Comparison of ENCODE assay signal across 8 mouse cellular contexts in the genomic region with DNA sequence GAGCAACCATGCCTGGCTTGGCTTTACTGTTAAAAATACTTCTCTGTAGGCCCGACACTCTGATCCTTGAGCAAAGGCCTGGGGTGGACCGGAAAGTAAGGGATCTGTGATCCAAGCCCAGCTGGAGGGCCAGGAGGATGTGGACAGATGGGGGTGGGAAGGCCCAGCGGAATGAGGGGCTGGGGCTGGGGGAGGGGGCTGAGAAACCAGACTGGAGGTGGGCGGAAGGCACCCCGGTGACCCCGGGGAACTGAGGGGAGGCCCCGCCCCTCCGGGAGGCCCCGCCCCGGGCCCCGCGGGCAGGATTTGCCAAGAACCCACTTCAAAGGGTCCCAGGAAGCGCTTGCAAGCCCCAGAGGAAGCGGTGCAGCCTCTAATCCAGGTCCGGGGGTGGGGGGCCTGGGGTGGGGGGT. TPM values are rescaled to one million over a fixed set of nuclear protein-coding genes. Genes with fewer than 3 reads are reported as not detected.
DNase-seq lines count a peak whose midpoint lies in the region; ATAC-seq lines count a peak whose summit lies in the region.
"Had no signal": no experiment of that assay in that cellular context is flagged by ENCODE, and none has a peak within 500 bp of the region (broad histone marks: within the 10 kb centered on the region; RNA-seq: fewer than 3 reads in every experiment).

No protein-coding gene starts in this region.

- peaks cover 17% of the 10 kb centered on the region for H3K4me1 ChIP-seq in hindbrain, embryonic 13.5 days (replicated peaks)
- H3K4me1 ChIP-seq in midbrain, embryonic 11.5 days (ENCODE audit: control insufficient read depth, insufficient read depth, low read length): peaks cover 17% of the 10 kb centered on the region

- DNase-seq in retina, postnatal 1 day: peak; percentile 60
- DNase-seq in retina, embryonic 14.5 days (ENCODE audit: low spot score): no peak
- DNase-seq in midbrain, embryonic 11.5 days (ENCODE audit: low spot score, missing footprints): no peak
- DNase-seq in thymus, postnatal 4 days: peak; percentile 70
- DNase-seq in left cerebral cortex, postnatal 4 days: no peak
- no peak for DNase-seq in gastrocnemius, adult 8-10 months (ENCODE audit: low spot score in 2 of 2)
- DNase-seq: layer of hippocampus, adult 9-11 months had no signal

- WGBS in hindbrain, embryonic 13.5 days: 10% methylated on average over 14 of the region's 15 CpGs
- under 1% methylated on average over 13 of the region's 15 CpGs for WGBS in midbrain, embryonic 11.5 days

- no peak for ATAC-seq in hindbrain, embryonic 13.5 days (ENCODE audit: low FRiP score)
- ATAC-seq in midbrain, embryonic 11.5 days (ENCODE audit: low FRiP score): peak; percentile 28; the same call in 1 of the 2 replicates

- no peak overlapping the region for H3K4me3 ChIP-seq in hindbrain, embryonic 13.5 days
- no peak overlapping the region for H3K4me3 ChIP-seq in midbrain, embryonic 11.5 days (ENCODE audit: low read depth, low read length)

- H3K27me3 ChIP-seq in hindbrain, embryonic 13.5 days: peaks cover 92% of the 10 kb centered on the region
- H3K27me3 ChIP-seq in midbrain, embryonic 11.5 days (ENCODE audit: control insufficient read depth, insufficient read depth, low read length): peaks cover 34% of the 10 kb centered on the region

- H3K4me2 ChIP-seq in hindbrain, embryonic 13.5 days: peak overlapping the region; percentile 22; the same call in 1 of the 2 replicates
- peak overlapping the region; percentile 29; the same call in 1 of the 2 replicates for H3K4me2 ChIP-seq in midbrain, embryonic 11.5 days

- H3K9me3 ChIP-seq in hindbrain, embryonic 13.5 days: no peaks in the 10 kb centered on the region
- H3K9me3 ChIP-seq in midbrain, embryonic 11.5 days (ENCODE audit: control insufficient read depth, low read length): no peaks in the 10 kb centered on the region

- intact Hi-C loops in left cerebral cortex, postnatal 4 days (cut with DNase I): no loop called here

- H3K36me3 ChIP-seq in hindbrain, embryonic 13.5 days: no peaks in the 10 kb centered on the region
- no peaks in the 10 kb centered on the region for H3K36me3 ChIP-seq in midbrain, embryonic 11.5 days (ENCODE audit: control insufficient read depth, insufficient read depth, low read length)

- no peak overlapping the region for H3K27ac ChIP-seq in hindbrain, embryonic 13.5 days
- H3K27ac ChIP-seq in midbrain, embryonic 11.5 days (ENCODE audit: low read depth, low read length): no peak overlapping the region

- H3K9ac ChIP-seq in hindbrain, embryonic 13.5 days: no peak overlapping the region
- H3K9ac ChIP-seq in midbrain, embryonic 11.5 days (ENCODE audit: low read length): peak overlapping the region; percentile 34; the same call in 1 of the 2 replicates

RNA-seq across cellular contexts. Expression of a gene that starts 5.3 kb away (rescaled TPM):
- 1.5 and 1.8 TPM in 2 replicates for polyA plus RNA-seq in hindbrain, embryonic 13.5 days (2015; fragmentation: Nextera tagmentation; extraction: Ambion mirVana)
- 2.2 and 2.5 TPM in 2 replicates for polyA plus RNA-seq in midbrain, embryonic 11.5 days (2014; fragmentation: Nextera tagmentation; extraction: Ambion mirVana)
- total RNA-seq in left cerebral cortex, postnatal 4 days (2021): 1 to 10 TPM; 1.6 TPM
- 1 to 10 TPM in 3 of 4 experiments, under 1 TPM in 1; 0.85 to 2.0 (median 1.8) TPM for total RNA-seq in gastrocnemius, adult 8-10 months (2022)

RNA-seq across cellular contexts. Expression of a gene that starts 56.5 kb away (rescaled TPM):
- polyA plus RNA-seq in hindbrain, embryonic 13.5 days (2015; fragmentation: Nextera tagmentation; extraction: Ambion mirVana): 1.4 TPM in 2 replicates
- polyA plus RNA-seq in midbrain, embryonic 11.5 days (2014; fragmentation: Nextera tagmentation; extraction: Ambion mirVana): 0.47 and 0.61 TPM in 2 replicates
- total RNA-seq in left cerebral cortex, postnatal 4 days (2021): 1 to 10 TPM; 1.8 to 2.4 TPM
- 1 to 10 TPM in 1 of 4 experiments, under 1 TPM in 3; 0.10 to 1.1 (median 0.22) TPM for total RNA-seq in gastrocnemius, adult 8-10 months (2022)

Comparison
In these comparisons a context has a peak if more than half of its experiments do, and no peak if none do; other contexts are left out.
1. DNase-seq: peak in retina, postnatal 1 day (single experiment) and thymus, postnatal 4 days (single experiment); none in retina, embryonic 14.5 days (single experiment), midbrain, embryonic 11.5 days (single experiment), left cerebral cortex, postnatal 4 days (single experiment) and gastrocnemius, adult 8-10 months (0 of 2).